Mouse (Mus musculus): Measurements from ENCODE around the gene Klhdc8b.

Klhdc8b gene

DNA sequence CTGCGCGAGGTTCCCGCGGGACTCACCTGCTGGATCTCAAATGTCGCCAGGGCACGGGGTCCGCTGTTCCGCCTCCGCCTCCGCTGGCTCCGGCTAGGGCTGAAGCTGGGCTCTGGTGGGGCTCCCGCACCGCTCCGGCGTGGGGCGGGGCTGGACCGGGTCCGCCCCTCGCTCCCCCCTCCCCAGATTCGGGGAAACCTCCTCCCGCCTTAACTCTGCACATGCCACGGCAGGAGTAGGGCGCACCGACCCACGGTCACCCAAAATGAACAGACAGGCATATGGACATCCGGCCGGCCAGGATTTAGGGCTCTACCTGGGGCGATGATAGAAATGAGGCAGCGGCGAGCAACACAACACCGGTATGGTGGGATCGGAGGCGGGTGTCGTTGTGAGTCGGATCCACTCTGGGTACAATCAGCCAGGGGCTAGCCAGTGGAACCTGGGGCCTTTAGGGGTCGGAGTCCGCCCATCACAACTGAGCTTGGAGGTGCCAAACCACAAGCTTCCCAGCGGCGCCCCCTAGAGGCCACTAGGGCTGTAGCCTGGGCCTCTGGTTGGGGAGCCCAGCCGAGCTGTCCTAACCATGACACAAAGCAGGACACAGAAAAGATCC lies 9.0 kb downstream of the Klhdc8b start:
- in situ Hi-C loops (cut with MboI, MseI), result no loop called here

DNA sequence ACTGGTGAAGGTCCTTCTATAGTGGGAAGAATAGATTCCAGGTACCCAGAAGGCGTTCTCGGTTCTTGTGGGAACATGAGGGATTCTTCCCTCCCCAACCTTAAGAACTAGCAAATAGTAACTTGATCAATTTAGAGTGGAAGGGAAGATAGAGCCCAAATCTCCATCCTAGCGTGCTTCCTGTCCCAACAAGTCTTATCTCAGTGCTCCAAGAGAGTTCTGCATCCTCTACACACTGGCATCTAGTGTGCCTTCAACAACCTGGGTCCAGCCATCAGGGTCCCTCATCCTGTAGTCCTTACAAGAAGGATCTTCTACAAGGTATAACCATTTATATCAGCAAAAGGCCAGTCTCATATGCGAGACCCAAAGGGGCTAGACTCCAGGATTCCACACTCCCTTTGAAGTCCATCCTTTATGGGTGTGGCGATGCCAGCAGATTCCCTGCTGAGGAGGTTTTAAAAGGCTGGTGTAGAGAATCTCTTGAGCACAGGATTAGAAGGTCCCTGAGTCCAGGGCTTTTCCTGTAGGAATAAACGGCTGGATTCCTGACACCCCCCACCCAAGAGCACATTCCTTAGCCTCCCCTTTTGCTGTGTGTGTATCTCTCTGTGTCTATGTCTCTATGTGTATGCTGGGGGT lies 9.7 kb downstream of the Klhdc8b start:
- in situ Hi-C loops (cut with MboI, MseI), result no loop called here

DNA sequence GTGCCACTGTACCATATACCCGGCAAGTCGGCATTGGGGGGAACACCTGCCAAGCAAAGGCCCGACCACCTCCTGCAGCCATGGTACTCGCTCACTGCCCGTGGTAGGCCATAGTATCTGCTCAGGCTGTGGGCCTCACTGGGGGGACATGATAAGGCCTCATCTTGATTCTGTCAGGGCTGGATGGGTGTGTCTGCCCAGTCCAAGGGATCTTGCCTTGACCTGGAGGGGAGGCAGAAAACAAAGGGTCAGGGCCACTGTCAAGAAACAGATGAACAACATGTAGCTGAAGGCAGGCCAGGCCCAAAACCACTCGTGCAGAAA lies 10.2 kb downstream of the Klhdc8b start:
- in situ Hi-C loops (cut with MboI, MseI), result no loop called here

DNA sequence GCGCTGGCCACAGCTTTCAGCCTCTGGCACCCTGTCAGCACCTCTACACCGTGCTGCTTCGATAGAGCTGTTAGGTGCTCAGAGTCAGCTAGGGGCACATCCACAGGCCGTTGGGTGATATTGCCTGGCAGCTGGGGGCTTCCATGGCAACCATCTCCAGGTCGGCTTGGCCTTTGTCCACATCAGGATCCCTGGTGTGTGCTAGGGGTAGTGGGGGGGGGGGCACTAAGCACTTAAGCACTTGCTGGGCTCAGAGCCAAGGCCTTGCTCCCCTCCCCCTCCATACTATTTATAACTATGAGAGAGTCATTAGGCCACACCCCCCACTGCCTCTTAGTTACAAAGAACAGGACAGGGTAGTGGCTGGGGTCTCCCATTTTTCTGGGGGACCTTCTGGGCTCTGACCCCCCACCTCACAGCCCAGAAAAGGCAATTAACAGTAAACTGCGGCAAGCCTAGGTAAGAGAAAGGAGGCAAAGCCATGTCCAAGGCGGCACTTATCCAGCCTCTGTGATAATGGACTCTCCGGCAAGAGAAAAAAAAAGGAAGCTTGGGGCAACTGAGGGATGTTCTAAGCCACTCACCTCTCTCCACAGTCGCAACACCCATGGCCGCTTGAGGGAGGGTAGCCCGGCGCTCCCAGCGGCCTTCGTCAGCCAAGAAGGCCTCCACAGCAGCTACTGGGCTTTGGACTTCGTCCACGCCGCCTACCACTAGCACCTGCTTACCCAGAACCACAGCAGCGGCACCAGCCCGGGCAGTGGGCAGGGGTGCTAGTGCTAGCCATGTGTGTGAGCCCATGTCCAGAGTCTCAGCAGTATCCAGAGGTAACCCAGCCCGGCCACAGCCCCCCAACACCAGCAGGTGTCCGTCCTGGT lies 10.8 kb downstream of the Klhdc8b start:
- in situ Hi-C loops (cut with MboI, MseI), result no loop called here

DNA sequence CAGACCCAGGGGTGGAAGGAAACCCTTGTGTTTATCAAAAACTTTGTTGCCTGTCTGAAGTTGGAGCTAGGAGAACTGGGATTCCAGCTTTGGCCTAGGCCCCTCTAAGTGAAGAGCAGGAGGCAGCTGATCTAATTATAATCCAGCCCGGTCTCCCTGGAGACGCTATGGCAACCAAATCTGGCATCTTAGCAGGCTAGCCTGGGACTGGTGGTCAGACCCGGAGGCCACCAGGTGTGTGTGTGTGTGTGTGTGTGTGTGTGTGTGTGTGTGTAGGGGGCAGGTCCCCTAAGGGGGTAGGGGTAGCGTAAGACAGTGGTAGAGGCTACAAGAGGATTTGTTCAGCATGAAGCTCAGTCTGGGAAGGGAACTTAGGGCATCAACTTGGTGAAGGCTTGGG lies 11.5 kb downstream of the Klhdc8b start:
- in situ Hi-C loops (cut with MboI, MseI), result no loop called here

DNA sequence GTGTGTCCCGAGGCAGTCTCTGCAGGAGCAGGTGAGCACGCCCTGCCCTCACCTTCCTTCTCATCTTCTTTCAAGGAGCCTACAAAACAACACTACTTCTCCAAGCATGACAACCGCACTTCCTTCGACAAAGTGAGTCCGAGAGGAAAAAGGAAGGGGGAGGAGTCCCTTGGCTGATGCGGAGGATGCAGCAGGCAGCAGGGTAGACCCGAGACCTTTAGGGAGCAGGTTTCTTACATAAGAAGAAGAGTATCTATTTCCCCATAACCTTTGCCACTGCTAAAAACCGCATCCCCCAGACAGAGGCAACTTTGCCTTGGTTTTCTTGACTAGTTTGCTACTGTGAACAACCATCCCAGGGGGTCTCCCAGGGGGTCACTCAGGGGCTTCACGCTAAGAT lies 16.3 kb downstream of the Klhdc8b start:
- in situ Hi-C loops (cut with MboI, MseI), result no loop called here

DNA sequence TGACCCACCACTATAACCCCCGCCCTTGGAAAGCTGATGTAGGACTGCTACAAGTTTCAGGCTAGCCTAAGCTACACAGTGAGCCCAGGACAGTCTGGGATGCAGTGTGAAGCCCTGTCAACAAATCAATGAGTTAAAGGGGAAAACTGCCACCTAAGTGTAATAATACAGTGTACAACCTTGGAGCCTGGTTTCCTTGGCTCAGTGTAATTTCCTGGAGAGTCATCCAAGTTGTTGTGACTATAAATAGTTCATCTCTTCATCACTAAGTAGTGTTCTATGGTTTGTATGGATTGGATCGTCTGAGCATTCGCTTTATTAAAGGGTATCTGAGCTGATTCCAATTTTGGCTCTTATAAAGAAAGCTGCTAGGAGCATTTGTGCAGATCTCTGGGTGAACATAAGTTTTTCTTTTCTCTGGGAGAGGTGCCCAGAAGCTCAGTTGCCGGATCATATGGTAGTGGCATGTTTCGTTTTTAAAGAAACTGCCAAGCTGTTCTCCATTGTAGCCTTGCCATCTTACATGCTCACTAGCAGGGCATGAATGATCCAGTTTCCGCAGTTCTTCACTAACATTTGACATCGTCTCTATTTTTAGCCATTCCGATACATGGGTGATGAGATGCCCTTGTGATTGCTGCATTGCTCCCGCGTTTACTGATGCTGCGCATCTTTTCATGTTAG lies 20.0 kb downstream of the Klhdc8b start:
- in situ Hi-C loops (cut with MboI, MseI), result no loop called here

DNA sequence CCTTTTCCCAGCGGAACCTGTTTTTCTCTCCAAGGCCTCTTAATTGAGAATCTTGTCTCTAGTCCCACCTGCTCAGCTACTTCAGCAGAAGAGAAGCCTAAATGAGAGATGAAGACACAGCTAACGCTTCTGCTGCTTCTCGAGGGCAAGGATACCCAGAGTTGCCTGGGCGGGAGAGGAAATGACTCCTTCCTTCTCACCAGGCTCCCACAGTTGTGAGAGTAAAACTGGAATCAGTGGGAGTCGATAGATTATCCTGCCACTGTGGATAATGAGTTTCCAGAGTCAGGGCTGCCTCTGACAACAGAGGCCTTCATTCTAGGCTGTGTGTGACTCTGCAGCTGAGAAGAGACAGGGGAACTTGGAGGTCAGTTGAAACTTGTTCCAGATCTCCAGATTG lies 20.9 kb downstream of the Klhdc8b start:
- in situ Hi-C loops (cut with MboI, MseI), result no loop called here

DNA sequence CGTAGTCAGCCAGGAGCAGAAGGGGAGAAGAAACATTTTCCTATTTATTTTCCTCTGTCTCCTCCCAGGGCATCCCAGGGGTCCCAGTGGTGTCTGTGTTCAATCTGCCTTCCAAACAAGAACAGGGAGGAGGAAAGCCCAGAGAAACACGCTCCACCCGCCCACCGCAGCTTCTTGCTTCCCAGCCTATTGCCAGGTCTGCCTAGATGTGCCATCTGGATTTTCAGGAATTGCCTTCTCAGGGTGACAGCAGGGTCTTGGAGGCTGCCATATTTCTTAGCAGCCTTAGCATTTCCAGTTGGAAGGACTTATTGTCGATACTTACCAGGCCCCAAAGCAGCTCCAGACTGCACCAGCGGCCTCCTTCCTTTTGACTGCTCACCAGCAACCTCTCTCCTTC lies 22.2 kb downstream of the Klhdc8b start:
- in situ Hi-C loops (cut with MboI, MseI), result no loop called here

DNA sequence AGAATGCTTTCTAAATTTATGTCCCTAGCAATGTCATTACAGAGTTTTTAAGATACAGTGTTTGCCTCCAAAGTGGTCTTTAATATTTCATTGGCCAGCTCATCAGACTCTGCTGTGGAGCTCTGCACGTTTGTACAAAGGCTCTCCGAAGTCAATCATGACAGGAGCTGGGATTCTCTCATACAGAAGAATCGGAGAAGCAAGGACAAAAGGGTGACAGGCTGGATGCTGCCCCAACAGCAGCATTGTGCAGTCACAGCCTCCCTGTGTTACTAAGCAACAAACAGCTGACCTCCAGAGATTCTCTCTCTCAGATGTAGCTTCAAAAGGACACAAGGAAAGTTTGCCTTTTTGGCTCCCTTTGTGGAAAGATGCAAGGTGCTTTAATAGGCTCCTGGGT lies 25.2 kb downstream of the Klhdc8b start, which contains the start of gene BC048562:
BC048562 (plus strand) TSS at position 301 of the 400 bp plus-strand sequence.
- in situ Hi-C loops (cut with MboI, MseI), result no loop called here

DNA sequence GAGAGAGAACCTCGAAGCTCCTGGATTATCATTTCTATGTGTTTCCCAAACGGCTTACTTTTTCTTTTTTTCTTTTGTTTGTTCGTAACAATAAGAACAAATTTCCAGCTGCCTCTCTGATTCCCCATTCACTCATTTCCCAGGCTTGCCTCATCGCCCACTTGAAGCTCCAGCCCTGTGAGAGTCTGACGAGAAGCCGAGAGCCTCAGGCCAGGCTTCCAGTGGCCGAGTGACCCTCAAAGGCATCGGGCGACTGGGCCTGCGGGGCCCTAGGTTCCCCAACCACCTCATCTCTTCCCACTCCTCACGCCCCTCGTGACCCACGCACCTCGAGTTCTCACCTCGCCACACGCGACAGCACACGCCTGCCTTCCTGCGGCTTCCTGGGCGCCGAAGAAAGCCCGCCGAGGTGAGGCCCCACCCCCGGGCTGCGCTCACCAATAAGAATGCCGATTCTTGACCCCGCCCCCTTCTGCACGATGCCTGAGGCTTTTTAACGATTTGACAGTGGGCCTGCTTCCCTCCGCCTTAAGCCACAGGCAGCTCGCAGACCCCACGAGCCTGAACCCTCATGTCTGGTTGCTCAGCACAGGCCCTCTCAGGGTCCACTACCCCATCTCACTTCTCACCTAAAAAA lies 29.8 kb downstream of the Klhdc8b start:
- in situ Hi-C loops (cut with MboI, MseI), result no loop called here

DNA sequence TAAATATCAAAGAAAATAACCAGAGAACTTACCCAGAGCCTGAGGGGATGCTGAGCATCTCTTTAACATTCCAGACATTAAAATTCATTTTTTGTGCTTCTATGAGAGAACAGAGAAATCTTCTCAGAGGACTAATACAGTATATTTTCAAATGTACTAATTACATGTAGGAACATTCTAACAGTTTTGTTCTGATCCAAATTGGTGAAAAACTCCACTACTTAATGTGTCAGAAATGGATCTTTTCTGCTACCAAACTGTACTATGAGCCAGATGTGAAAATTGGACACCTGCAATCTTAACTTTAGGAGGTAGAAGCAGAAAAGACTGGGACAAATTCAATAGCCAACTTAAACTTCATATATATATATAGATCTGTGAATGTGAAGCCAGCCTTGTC lies 33.0 kb downstream of the Klhdc8b start, which contains the start of gene Ccdc36:
Ccdc36 (minus strand) TSS at position 101 of the 400 bp plus-strand sequence.
- in situ Hi-C loops (cut with MboI, MseI), result no loop called here

DNA sequence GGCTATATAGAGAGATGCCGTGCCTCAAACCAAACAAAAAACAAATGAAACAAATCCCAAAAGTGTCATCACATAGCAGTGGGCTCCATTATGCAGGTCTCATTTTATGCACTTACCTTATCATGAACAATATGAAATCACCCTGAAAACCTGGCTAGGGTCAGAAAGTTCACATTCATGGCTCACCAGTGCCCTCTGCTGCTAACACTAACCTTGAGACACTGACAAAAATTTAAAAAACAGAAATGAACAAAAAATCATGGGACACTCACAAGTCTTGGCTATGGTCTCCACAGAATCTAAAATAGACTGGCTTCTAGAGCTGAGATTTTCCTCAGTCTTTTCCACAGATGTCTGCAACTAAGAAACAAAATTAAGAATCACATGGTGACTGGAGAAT lies 49.2 kb downstream of the Klhdc8b start:
- in situ Hi-C loops (cut with MboI, MseI), result no loop called here

DNA sequence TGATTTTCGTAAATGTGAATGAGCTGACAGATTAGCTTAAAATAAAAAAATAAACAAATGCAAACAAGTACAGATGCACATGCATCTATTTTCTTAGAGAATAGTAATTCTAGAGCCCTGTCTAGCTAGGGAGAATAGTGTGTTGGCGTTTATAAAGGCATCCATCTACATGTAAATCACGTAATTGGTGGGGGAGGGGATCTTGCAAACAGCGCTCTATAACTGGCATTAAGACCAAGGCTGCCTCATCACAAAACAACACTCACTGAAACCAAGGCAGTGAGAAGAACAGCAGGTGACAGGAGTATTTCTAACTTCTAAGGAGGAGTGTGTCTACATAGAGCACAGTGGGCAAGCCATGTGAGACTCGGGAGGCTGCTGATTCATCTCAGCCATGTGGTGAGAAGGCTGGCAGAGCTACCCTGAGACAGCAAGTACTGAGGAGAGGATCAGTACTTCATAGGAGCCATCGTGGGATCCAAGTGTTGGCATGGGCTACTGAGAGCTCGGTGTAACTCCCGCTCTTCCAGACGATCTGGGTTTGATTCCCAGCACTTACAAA lies 49.9 kb downstream of the Klhdc8b start:
- in situ Hi-C loops (cut with MboI, MseI), result no loop called here

DNA sequence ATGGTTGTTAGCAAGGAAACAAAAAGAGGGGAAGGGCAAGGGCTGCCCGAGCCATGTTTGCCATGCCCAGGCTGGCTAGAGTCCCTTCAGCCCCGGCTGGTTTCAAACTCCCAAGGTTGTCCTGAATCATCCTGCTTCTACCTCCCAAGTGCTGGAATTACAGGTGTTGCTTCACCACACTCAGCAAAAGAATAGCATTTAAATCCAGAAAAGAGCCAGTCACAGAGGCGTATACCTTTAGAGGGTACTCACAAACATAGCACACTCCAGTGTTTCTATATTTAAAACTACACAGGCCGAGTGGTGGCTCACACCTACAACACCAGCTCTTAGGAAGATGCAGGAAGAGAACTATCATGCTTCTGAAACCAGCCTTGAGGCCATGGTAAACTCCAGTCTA lies 51.8 kb downstream of the Klhdc8b start:
- in situ Hi-C loops (cut with MboI, MseI), result no loop called here

DNA sequence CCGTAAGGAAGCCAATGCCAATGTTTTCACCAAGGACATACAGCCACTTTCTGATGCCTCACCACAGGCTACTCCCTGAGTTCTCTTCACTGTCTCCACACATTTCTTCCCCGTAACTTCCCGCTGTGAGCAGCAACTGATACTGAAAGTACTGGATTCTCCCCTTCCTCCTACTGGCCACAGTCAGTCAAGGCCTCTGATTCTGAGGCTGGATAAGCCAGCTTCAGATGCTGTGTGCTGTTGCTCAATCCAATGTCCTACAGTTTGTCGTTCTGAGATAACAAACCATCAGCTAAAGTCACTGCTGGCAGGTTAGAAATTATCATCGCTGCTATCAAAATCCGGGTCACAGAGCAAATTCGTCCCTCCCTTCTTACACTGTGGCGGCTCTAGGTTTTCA lies 56.9 kb downstream of the Klhdc8b start:
- in situ Hi-C loops (cut with MboI, MseI), result no loop called here

DNA sequence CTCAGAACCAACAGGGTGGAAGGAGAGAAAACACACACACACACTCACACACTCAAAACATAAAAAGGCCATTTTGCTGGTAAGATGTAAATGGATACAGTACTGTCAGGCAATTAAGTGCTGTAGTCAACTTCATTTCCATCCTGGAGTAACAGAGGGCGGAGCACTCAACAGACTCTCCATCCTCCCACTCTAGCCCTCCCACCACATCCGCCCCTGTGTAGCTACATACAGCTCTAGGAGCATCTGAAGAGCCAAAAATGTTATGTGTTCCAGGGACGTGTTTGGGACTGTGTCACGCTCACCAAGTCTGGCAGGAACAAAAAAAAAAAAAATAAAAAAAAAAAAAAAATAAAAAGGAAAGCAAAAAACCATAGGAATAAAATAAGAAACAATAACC lies 58.3 kb downstream of the Klhdc8b start:
- in situ Hi-C loops (cut with MboI, MseI), result no loop called here

DNA sequence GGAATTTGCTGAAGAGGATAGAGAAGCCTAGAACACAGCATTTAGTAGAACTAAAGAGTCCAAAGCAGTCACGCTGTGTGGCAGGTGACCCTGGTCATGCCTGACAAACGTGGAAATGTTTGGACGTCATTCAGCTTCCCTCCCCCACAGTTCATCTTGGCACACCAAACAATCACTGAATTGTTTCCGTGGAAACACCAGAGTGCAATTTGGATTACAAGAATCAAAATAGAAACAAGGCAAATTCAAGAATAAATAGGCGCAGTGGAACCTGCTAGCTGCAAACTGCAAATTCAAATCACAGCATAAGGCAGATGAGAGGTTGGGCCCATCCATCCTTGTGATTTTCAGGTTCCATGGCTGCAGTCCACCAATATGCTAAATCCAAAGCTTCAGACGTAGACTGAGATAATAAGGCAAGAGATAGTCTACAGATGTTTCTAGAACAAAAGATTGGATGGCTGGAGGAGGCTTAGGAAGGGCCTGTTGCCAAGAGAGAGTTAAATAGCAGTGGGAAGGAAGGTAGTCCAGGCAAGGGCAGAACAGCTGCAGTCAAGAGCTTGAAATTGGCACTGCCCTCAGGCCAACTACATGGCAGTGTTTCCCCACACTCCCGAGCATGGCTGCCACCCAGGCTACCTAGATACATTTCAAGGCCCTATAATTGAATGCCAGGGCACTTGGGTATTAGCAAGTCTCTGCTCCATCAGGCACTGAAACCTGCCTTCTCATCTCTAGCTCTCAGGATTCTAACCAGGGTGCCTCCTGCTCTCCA lies 60.0 kb downstream of the Klhdc8b start:
- in situ Hi-C loops (cut with MboI, MseI), result no loop called here

DNA sequence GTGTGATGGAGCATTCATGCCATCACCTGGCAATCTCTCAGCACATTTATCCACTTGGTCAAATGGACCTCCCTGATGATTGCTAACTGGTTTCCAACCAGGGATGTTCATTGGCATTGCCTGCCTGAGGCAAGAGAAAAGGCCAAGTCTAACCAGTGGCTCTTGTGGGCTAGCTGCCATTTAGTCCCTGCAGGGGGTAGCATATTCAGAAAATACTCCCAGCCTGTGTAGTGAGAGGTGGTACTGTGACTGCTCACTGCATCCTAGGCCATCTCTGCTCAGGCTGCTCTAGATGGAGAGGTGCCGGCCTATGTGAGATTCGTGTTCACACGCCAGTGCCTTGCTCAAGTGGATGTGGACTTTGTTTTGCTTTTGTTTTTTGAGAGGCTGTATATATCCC lies 63.1 kb downstream of the Klhdc8b start:
- in situ Hi-C loops (cut with MboI, MseI), result no loop called here

Measured in T-helper 1 cell (primary cell).